Mouse (Mus musculus): ENCODE measurements around the gene Tcl1b4. TPM values are rescaled to one million over a fixed set of nuclear protein-coding genes. Genes with fewer than 3 reads are reported as not detected.
"Not testable (repeated sequence)": the region's sequence is repeated elsewhere in the genome, so short reads cannot be mapped to it uniquely, and the experiment has no call there.

The Tcl1b4 gene
- polyA plus RNA-seq, 1 experiment from 2014 or later: not detected

DNA sequence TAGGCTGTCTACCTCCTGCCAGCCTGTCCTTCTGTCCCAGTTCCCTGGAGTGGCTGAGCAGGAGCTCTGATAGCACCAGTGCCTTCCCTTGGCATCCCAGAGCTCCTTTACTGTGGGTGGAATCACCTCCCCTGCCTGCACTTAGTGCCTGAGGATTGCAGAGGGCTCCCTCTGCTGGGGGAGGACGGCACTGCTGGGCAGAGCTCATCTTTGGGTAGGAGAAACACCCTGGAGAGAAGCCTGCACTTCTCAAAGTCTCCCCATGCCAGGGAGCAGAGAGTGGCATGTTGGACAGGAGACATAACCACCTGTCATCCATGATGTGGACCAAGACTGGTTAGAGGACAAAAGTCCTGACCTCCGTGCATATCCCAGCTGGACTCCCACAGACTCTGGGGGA, 12.8 kb upstream of the Tcl1b4 start:
- not testable (repeated sequence) for H3K27me3 ChIP-seq (ENCODE audit: control insufficient read depth, insufficient read depth, low read length); H3K4me3 ChIP-seq (ENCODE audit: low read depth, low read length); DNase-seq (ENCODE audit: low spot score); H3K4me2 ChIP-seq (replicated peaks; ENCODE audit: low read depth, low read length); H3K9me3 ChIP-seq (ENCODE audit: control insufficient read depth, low read length); H3K36me3 ChIP-seq (ENCODE audit: control insufficient read depth, insufficient read depth, low read length); H3K9ac ChIP-seq (ENCODE audit: low read depth, low read length); H3K4me1 ChIP-seq (replicated peaks; ENCODE audit: control insufficient read depth, insufficient read depth, low read length); ATAC-seq (ENCODE audit: low FRiP score); H3K27ac ChIP-seq (ENCODE audit: low read depth, low read length)
- 48% methylated on average over 2 of the region's 2 CpGs for WGBS

DNA sequence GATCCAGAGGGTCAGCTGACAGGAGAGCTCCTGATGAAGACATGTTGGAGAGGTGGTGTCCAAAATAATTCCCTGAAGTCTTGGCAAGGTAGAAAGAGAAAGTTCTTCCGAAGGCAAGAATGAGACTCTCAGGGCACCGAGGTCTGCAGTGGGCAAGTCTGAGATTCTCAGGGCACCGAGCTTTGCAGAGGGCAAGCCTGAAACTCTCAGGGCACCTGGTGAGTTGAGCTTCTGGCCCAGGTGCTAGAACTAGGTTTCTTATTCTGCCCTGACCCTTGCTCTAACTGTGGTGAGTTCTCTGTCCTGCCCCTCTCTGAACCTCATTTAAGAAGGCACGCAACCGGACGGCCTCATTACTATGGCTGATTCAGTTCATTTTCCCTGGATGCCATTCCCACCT, 11.0 kb upstream of the Tcl1b4 start, which contains the start of gene Tcl1b3:
Gene Tcl1b3 (plus strand): TSS at position 301 of the 400 bp plus-strand sequence.
- not testable (repeated sequence) for ATAC-seq (ENCODE audit: low FRiP score)

DNA sequence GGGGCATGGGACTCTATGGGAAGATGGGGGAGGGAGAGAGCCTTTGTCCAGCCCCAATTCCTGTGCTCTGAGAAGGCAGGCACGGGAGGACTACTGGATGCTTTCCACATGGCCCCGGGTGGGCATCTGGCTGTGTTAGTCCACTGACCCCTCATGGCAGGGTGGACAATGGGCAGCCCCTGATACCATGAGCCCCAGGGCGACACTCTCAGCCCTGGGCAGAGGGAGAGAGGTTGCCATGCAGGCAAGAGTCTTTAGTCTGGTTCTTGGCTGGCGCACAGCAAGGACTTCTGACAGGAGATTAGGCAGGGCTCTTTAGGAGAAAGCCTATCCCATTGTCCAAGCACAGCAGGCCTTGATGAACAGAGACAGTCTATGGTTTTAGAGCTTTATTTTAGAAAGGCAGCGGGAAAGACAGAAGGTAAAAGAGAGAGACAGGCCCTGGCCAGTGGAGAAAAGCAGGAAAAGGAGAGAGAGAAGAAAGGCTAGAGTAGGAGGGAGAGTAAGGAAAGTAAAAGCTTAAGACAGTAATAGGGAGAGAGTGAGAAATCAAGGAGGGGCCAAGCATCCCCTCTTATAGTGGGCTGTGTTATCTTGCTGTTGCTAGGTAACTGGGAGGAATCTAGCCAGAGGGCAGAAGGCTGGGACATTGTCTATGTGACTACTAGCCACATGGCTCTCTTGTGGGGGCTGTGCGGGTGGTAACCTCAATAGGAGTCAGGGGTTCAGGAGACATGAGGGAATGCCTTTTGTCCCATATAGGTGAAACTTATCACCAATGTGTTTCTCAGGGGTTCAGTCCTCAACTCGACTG, 1.9 kb upstream of the Tcl1b4 start:
- not testable (repeated sequence) for H3K27ac ChIP-seq (ENCODE audit: low read depth, low read length); H3K9me3 ChIP-seq (ENCODE audit: control insufficient read depth, low read length); H3K36me3 ChIP-seq (ENCODE audit: control insufficient read depth, insufficient read depth, low read length); H3K4me1 ChIP-seq (replicated peaks; ENCODE audit: control insufficient read depth, insufficient read depth, low read length); H3K4me3 ChIP-seq (ENCODE audit: low read depth, low read length); H3K9ac ChIP-seq (ENCODE audit: low read depth, low read length); H3K27me3 ChIP-seq (ENCODE audit: control insufficient read depth, insufficient read depth, low read length); H3K4me2 ChIP-seq (replicated peaks; ENCODE audit: low read depth, low read length)
- DNase-seq (ENCODE audit: low spot score): peak; percentile 40
- WGBS: 24% methylated on average over 7 of the region's 7 CpGs
- ATAC-seq (ENCODE audit: low FRiP score): peak; percentile 78

More for the DNA sequence above, 11.0 kb upstream of the Tcl1b4 start, which contains the start of gene Tcl1b3:
- DNase-seq (ENCODE audit: low spot score); H3K27ac ChIP-seq (ENCODE audit: low read depth, low read length); H3K27me3 ChIP-seq (ENCODE audit: control insufficient read depth, insufficient read depth, low read length); H3K36me3 ChIP-seq (ENCODE audit: control insufficient read depth, insufficient read depth, low read length); H3K4me2 ChIP-seq (replicated peaks; ENCODE audit: low read depth, low read length); H3K9ac ChIP-seq (ENCODE audit: low read depth, low read length); H3K9me3 ChIP-seq (ENCODE audit: control insufficient read depth, low read length); H3K4me3 ChIP-seq (ENCODE audit: low read depth, low read length); H3K4me1 ChIP-seq (replicated peaks; ENCODE audit: control insufficient read depth, insufficient read depth, low read length): not testable (repeated sequence)
- 94% methylated on average over 6 of the region's 6 CpGs for WGBS

DNA sequence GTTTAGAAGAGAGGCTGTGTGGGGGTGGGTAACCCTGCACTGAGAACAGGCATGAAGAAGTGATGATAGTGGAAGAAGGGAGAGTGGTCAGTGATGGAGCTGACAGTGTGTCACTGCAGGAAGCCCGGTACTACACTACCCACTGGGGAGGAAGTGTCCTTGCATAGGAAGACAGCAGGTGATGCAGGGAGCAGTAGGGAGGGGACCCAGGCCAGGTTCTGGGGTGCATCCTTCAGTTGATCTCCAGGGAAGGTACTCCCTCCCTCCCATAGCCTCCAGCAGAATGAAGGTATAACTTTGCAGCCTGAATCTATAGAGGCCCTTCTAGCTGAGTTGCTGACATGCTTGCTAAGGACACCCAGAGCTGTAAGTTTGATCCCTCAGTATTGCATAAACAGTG, 5.3 kb downstream of the Tcl1b4 start:
- Histone ChIP-seq H3K27me3 (ENCODE audit: control insufficient read depth, insufficient read depth, low read length) (no peaks in the 10 kb centered on the region), H3K9ac (ENCODE audit: low read depth, low read length) (no peak overlapping the region), H3K4me2 (replicated peaks; ENCODE audit: low read depth, low read length) (no peak overlapping the region), H3K27ac (ENCODE audit: low read depth, low read length) (no peak overlapping the region), H3K4me1 (replicated peaks; ENCODE audit: control insufficient read depth, insufficient read depth, low read length) (no peaks in the 10 kb centered on the region), H3K9me3 (ENCODE audit: control insufficient read depth, low read length) (no peaks in the 10 kb centered on the region), H3K4me3 (ENCODE audit: low read depth, low read length) (no peak overlapping the region), H3K36me3 (ENCODE audit: control insufficient read depth, insufficient read depth, low read length) (no peaks in the 10 kb centered on the region)
- DNase-seq (ENCODE audit: low spot score) (no peak), ATAC-seq (ENCODE audit: low FRiP score) (no peak)
- WGBS: 76% methylated on average over 1 of the region's 1 CpGs

DNA sequence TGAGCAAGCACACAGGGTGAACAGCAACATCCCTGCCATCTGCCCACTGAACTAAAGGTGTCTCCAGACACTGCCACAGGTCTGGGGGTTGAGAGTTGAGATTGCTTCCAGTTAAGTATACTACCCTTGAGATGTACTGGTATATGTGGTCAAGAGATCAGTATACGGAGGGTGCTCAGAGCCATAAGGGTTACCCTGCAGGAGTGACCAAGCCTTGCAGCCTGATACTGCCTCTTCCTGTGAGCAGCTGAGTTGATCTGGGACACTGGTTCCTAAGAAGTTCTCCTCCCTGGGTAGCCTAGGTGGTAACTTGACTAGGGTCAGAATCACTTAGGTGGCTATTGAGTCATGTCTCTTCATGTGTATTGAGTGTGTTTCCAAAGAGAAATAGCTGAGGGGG, 6.7 kb downstream of the Tcl1b4 start:
- H3K4me3 ChIP-seq (ENCODE audit: low read depth, low read length): no peak overlapping the region
- H3K4me2 ChIP-seq (replicated peaks; ENCODE audit: low read depth, low read length): no peak overlapping the region
- ATAC-seq (ENCODE audit: low FRiP score) (no peak), DNase-seq (ENCODE audit: low spot score) (no peak)
- no peaks in the 10 kb centered on the region for H3K36me3 ChIP-seq (ENCODE audit: control insufficient read depth, insufficient read depth, low read length)
- no peaks in the 10 kb centered on the region for H3K9me3 ChIP-seq (ENCODE audit: control insufficient read depth, low read length)
- 100% methylated on average over 1 of the region's 1 CpGs for WGBS
- no peak overlapping the region for H3K27ac ChIP-seq (ENCODE audit: low read depth, low read length)
- H3K4me1 ChIP-seq (replicated peaks; ENCODE audit: control insufficient read depth, insufficient read depth, low read length): no peaks in the 10 kb centered on the region
- no peak overlapping the region for H3K9ac ChIP-seq (ENCODE audit: low read depth, low read length)
- H3K27me3 ChIP-seq (ENCODE audit: control insufficient read depth, insufficient read depth, low read length): no peaks in the 10 kb centered on the region

DNA sequence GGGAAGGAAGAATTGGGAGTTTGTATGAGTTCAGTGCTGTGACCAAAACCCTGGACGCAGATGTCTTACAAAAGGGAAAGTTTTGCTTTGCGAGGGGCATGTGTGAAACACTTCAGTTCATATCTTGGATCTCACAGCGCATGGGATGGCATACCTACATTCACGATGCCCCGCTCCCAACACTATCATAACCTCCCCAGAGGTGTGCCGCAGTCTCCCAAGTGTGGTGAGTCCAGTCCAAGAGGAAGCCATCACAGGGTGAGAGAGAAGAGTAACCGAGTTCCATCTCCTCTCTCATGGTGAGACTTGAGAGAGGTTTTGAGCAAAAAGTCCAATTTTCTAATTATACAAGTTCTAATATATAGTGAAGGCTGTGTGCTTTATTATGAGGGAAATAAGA, 7.5 kb downstream of the Tcl1b4 start:
- Histone ChIP-seq H3K9ac (ENCODE audit: low read depth, low read length) (no peak overlapping the region), H3K4me3 (ENCODE audit: low read depth, low read length) (no peak overlapping the region), H3K27me3 (ENCODE audit: control insufficient read depth, insufficient read depth, low read length) (no peaks in the 10 kb centered on the region), H3K36me3 (ENCODE audit: control insufficient read depth, insufficient read depth, low read length) (no peaks in the 10 kb centered on the region), H3K9me3 (ENCODE audit: control insufficient read depth, low read length) (no peaks in the 10 kb centered on the region), H3K4me1 (replicated peaks; ENCODE audit: control insufficient read depth, insufficient read depth, low read length) (no peaks in the 10 kb centered on the region), H3K27ac (ENCODE audit: low read depth, low read length) (no peak overlapping the region), H3K4me2 (replicated peaks; ENCODE audit: low read depth, low read length) (no peak overlapping the region)
- WGBS: 90% methylated on average over 7 of the region's 7 CpGs
- DNase-seq (ENCODE audit: low spot score) (no peak), ATAC-seq (ENCODE audit: low FRiP score) (no peak)

DNA sequence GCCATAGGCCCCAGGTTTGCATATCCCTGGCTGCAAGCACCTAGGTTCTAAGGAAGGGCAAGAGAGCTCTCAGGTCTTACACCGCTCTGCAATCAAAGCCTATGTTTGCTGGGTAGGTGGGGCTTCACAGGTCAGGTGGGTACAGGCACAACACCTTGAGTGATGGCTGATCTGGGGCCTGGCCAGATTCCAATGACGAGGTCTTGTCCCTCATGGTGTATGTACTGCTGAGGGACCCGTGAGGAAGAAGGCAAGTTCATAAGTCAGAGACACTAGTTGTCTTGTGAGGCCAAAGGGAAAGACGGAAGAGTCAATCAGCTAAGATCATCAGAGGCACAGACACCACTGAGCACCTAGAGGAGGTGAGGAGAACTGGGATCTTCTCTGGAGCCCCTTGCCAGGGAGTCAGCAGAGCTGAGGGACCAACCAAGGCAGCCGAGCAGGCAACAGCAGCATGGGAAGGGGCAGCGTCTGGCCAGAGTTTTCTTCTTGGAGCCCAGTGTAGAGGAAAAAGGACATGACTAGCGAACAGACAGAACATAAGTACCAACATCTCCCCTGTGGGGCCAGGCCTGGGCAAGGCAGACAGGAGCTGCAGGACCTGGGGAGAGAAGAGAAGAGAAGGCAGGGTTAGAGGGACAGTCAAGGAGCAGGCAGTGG, 15.5 kb downstream of the Tcl1b4 start:
- DNase-seq (ENCODE audit: low spot score): no peak
- Histone ChIP-seq H3K4me1 (replicated peaks; ENCODE audit: control insufficient read depth, insufficient read depth, low read length) (no peaks in the 10 kb centered on the region), H3K9ac (ENCODE audit: low read depth, low read length) (no peak overlapping the region), H3K9me3 (ENCODE audit: control insufficient read depth, low read length) (no peaks in the 10 kb centered on the region), H3K27me3 (ENCODE audit: control insufficient read depth, insufficient read depth, low read length) (no peaks in the 10 kb centered on the region), H3K4me3 (ENCODE audit: low read depth, low read length) (no peak overlapping the region), H3K27ac (ENCODE audit: low read depth, low read length) (no peak overlapping the region), H3K4me2 (replicated peaks; ENCODE audit: low read depth, low read length) (no peak overlapping the region), H3K36me3 (ENCODE audit: control insufficient read depth, insufficient read depth, low read length) (no peaks in the 10 kb centered on the region)
- ATAC-seq (ENCODE audit: low FRiP score): no peak
- WGBS: 87% methylated on average over 7 of the region's 7 CpGs

DNA sequence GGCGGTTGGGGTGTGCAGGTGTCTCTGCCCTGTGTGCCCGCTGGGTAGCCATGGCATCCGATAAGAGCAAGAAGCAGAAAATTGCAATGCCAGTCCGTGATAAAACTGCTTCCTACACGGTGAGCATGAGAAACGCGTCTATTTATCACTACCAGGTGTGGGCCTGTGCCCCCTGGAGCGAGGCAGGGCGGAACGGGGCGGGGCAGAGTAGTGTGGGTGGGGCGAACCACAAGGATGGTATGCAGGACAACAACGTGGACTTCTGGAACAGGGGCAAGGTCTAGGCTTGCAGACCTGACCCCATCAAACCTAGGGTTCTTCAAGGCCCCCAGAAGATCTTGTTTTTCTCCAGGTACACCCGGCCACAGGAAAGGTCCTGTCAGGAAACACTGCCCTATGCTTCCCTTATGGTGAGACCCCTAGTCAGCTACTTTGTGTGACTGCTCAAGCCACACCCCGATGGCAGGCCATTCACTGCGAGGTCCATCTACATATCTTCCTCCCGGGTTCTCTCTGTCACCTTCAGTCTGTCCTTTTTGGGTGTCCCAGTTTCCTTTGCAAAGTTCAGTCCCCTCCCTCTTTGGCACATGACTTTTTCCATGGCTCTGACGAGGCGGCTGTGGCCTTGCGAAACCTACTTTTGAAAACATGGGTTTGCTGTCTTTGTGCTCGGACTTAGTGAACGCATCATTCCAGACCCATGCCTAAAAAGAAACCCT, 21.0 kb downstream of the Tcl1b4 start, which contains the start of gene Tcl1:
Gene Tcl1 (minus strand): TSS at position 193 of the 719 bp plus-strand sequence.
- DNase-seq (ENCODE audit: low spot score): no peak
- H3K27me3 ChIP-seq (ENCODE audit: control insufficient read depth, insufficient read depth, low read length): no peaks in the 10 kb centered on the region
- 93% methylated on average over 22 of the region's 22 CpGs for WGBS

More for the DNA sequence above, 21.0 kb downstream of the Tcl1b4 start, which contains the start of gene Tcl1:
- no peaks in the 10 kb centered on the region for H3K9me3 ChIP-seq (ENCODE audit: control insufficient read depth, low read length)
- H3K9ac ChIP-seq (ENCODE audit: low read depth, low read length): no peak within 1 kb of the TSS
- no peak within 1 kb of the TSS for H3K4me2 ChIP-seq (replicated peaks; ENCODE audit: low read depth, low read length)
- no peaks in the 10 kb centered on the region for H3K36me3 ChIP-seq (ENCODE audit: control insufficient read depth, insufficient read depth, low read length)
- no peak within 1 kb of the TSS for H3K4me3 ChIP-seq (ENCODE audit: low read depth, low read length)
- H3K27ac ChIP-seq (ENCODE audit: low read depth, low read length): no peak within 1 kb of the TSS
- no peak for ATAC-seq (ENCODE audit: low FRiP score)
- peaks cover 4% of the 10 kb centered on the region for H3K4me1 ChIP-seq (replicated peaks; ENCODE audit: control insufficient read depth, insufficient read depth, low read length)

All from hindbrain, embryonic 11.5 days (tissue).